In the genomic region with DNA sequence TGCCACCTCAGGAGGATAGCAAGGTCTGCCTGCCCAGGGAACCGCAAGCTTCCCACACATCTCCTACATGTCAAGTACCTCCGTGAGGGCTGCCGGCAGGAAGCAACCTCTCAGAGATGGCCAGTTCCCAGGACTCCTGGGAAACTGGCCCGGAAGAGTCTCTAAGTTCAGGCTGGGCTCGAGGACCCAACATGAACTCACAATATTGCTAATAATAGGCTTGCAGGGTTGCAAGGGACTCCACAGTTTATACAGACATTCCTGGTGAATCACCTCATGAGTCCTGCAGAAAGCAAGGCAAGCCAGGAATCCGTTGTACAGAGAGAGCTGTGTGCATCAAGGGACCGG, we compare ENCODE assay signal across 12 mouse cellular contexts. TPM values are rescaled to one million over a fixed set of nuclear protein-coding genes. Genes with fewer than 3 reads are reported as not detected.
DNase-seq lines count a peak whose midpoint lies in the region; ATAC-seq and TF ChIP-seq lines count a peak whose summit lies in the region.
"Had no signal": no experiment of that assay in that cellular context is flagged by ENCODE, and none has a peak within 500 bp of the region (broad histone marks: within the 10 kb centered on the region; RNA-seq: fewer than 3 reads in every experiment).

No protein-coding gene starts in this region.

- no peak overlapping the region for H3K4me3 ChIP-seq in kidney, adult 2 months (ENCODE audit: insufficient read depth, low read depth, low read length)
- H3K4me3 ChIP-seq in intestine, postnatal 0 days (ENCODE audit: low read depth, low read length) = no peak overlapping the region
- H3K4me3 ChIP-seq: erythroblast, embryonic 14.5 days had no signal

- TF ChIP-seq POLR2A in kidney, adult 2 months (IDR thresholded peaks at IDR 0.05; ENCODE audit: low read depth, low read length) = no peak

- H3K9me3 ChIP-seq in intestine, postnatal 0 days (ENCODE audit: control insufficient read depth) = no peaks in the 10 kb centered on the region

- no peak for TF ChIP-seq CTCF in kidney, adult 2 months (conservative IDR thresholded peaks at IDR 0.05; ENCODE audit: insufficient read depth, insufficient read length, low read depth, low read length)
- TF ChIP-seq CTCF in intestine, postnatal 0 days (IDR thresholded peaks at IDR 0.05; ENCODE audit: low read depth) = no peak

- no peaks in the 10 kb centered on the region for H3K27me3 ChIP-seq in kidney, adult 2 months (replicated peaks; ENCODE audit: control insufficient read depth, insufficient read depth, low read length)
- no peaks in the 10 kb centered on the region for H3K27me3 ChIP-seq in intestine, postnatal 0 days (replicated peaks; ENCODE audit: control insufficient read depth, insufficient read depth, low read length)

- H3K4me1 ChIP-seq in kidney, adult 2 months (ENCODE audit: control insufficient read depth, insufficient read depth, low read length) = peaks cover 37% of the 10 kb centered on the region
- peaks cover 8% of the 10 kb centered on the region; the same call in 1 of the 2 replicates for H3K4me1 ChIP-seq in intestine, postnatal 0 days (replicated peaks; ENCODE audit: control insufficient read depth, insufficient read depth, low read length)

- no peak overlapping the region for H3K9ac ChIP-seq in intestine, postnatal 0 days (ENCODE audit: low read depth, low read length)

- WGBS in kidney, adult 2 months = 55% methylated on average over 7 of the region's 7 CpGs
- 53% methylated on average over 7 of the region's 7 CpGs for WGBS in intestine, postnatal 0 days

- DNase-seq in kidney, adult 2 months = peak; percentile 40
- DNase-seq in kidney, adult 11 months = no peak
- DNase-seq in NIH3T3 (ENCODE audit: low read depth) = peak; percentile 80
- DNase-seq in cerebellum, postnatal 25 days = peak; percentile 59 to 63
- no peak for DNase-seq in thymus, adult 18-20 months
- DNase-seq: right cerebral cortex, postnatal 25 days had no signal

- H3K27ac ChIP-seq in kidney, adult 2 months (ENCODE audit: insufficient read depth, low read depth, low read length) = peak overlapping the region; percentile 30
- peak overlapping the region; percentile 54 for H3K27ac ChIP-seq in intestine, postnatal 0 days (ENCODE audit: low read depth, low read length)

- H3K4me2 ChIP-seq in intestine, postnatal 0 days (replicated peaks; ENCODE audit: low read depth) = no peak overlapping the region

- no peaks in the 10 kb centered on the region for H3K36me3 ChIP-seq in kidney, adult 2 months (ENCODE audit: control insufficient read depth, insufficient read depth, low read length)
- no peaks in the 10 kb centered on the region for H3K36me3 ChIP-seq in intestine, postnatal 0 days (ENCODE audit: control insufficient read depth, insufficient read depth)

- ATAC-seq in intestine, postnatal 0 days = no peak
- ATAC-seq in megakaryocyte, adult 5-6 weeks (ENCODE audit: poor library complexity, severe bottlenecking) = no peak

RNA-seq across cellular contexts. Expression of a gene that starts 13.2 kb away (rescaled TPM):
- polyA plus RNA-seq in kidney, adult 2 months (2012; rRNA removed) = 5.3 and 5.4 TPM in 2 replicates
- 0.90 TPM in 2 replicates for polyA plus RNA-seq in intestine, postnatal 0 days (2015; fragmentation: Nextera tagmentation; extraction: Ambion mirVana)
- 1.1 and 1.3 TPM in 2 replicates for total RNA-seq in megakaryocyte, adult 5-6 weeks (2015)
- total RNA-seq in megakaryocyte, adult 5-6 weeks (2017) = 1.6 and 1.7 TPM in 2 replicates

RNA-seq across cellular contexts. Expression of a gene that starts 21.0 kb away (rescaled TPM):
- polyA plus RNA-seq in kidney, adult 2 months (2012; rRNA removed) = 11.3 and 12.2 TPM in 2 replicates
- not detected in 2 replicates for polyA plus RNA-seq in intestine, postnatal 0 days (2015; fragmentation: Nextera tagmentation; extraction: Ambion mirVana)
- total RNA-seq in megakaryocyte, adult 5-6 weeks (2015) = not detected in 2 replicates
- not detected in 2 replicates for total RNA-seq in megakaryocyte, adult 5-6 weeks (2017)
- total RNA-seq: layer of hippocampus, postnatal 10 days had no signal
- polyA plus RNA-seq: erythroblast, embryonic 14.5 days; gonadal fat pad, adult 2 months; liver, embryonic 16.5 days had no signal

RNA-seq across cellular contexts. Expression of a gene that starts 58.9 kb away (rescaled TPM):
- 2.0 and 2.4 TPM in 2 replicates for polyA plus RNA-seq in kidney, adult 2 months (2012; rRNA removed)
- 7.7 and 7.9 TPM in 2 replicates for polyA plus RNA-seq in intestine, postnatal 0 days (2015; fragmentation: Nextera tagmentation; extraction: Ambion mirVana)
- 13.3 and 14.6 TPM in 2 replicates for total RNA-seq in megakaryocyte, adult 5-6 weeks (2015)
- 36.4 and 47.0 TPM in 2 replicates for total RNA-seq in megakaryocyte, adult 5-6 weeks (2017)

Comparison
In these comparisons a context has a peak if more than half of its experiments do, and no peak if none do; other contexts are left out.
1. DNase-seq: peak in kidney, adult 2 months (single experiment), NIH3T3 (single experiment) and cerebellum, postnatal 25 days (2 of 2); none in kidney, adult 11 months (single experiment) and thymus, adult 18-20 months (0 of 2).
2. RNA of a gene that starts 21.0 kb away (polyA plus RNA-seq): 11.3 to 12.2 TPM in kidney, adult 2 months; not detected in intestine, postnatal 0 days; every median in the first group is over 10 times any median in the second.